11 mouse cellular contexts compared by ENCODE assay signal in the genomic region with DNA sequence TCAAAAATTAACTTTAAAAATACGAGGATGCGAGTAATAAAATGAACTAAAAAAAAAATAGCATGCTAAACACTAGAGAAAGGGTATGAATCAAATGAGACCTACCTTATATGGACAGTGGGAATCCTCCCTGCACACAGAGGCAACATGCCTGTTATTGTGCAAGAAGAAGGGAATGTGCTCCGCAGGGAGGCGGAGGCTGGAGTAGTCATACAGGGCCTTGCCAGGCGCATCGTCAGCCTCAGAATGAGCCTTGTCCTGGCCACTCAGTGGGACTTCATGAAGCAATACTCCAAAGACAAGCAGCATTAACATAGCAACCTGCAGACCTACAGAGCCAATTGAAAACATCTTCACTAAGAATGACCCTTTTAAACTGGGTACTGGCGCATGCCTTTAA. TPM values are rescaled to one million over a fixed set of nuclear protein-coding genes. Genes with fewer than 3 reads are reported as not detected.
DNase-seq lines count a peak whose midpoint lies in the region; ATAC-seq and TF ChIP-seq lines count a peak whose summit lies in the region.
"Had no signal": no experiment of that assay in that cellular context is flagged by ENCODE, and none has a peak within 500 bp of the region (broad histone marks: within the 10 kb centered on the region; RNA-seq: fewer than 3 reads in every experiment).

No protein-coding gene starts in this region.

- peak overlapping the region; percentile 0; the same call in 1 of the 2 replicates for H3K27ac ChIP-seq in heart, adult 2 months
- no peak overlapping the region for H3K27ac ChIP-seq in heart, embryonic 11.5 days (ENCODE audit: low read depth, low read length)
- peak overlapping the region; percentile 73 for H3K27ac ChIP-seq in lung, embryonic 15.5 days
- H3K27ac ChIP-seq in thymus, adult 2 months (ENCODE audit: control insufficient read depth, insufficient read depth, low read length) = no peak overlapping the region
- H3K27ac ChIP-seq: neural tube, embryonic 12.5 days had no signal

- no peak for ATAC-seq in heart, embryonic 11.5 days (replicated peaks; ENCODE audit: insufficient number of reproducible peaks, low FRiP score, low TSS enrichment)
- ATAC-seq in lung, embryonic 15.5 days (ENCODE audit: borderline replicate concordance, extremely low read depth, low FRiP score, low TSS enrichment) = no peak

- peak; percentile 76 to 82 for DNase-seq in heart, adult 2 months
- DNase-seq in NIH3T3 (ENCODE audit: low read depth) = peak; percentile 94
- DNase-seq in gastrocnemius, adult 8-10 months (ENCODE audit: low spot score in 2 of 2) = peak; percentile 34 to 66
- no peak for DNase-seq in frontal cortex, adult 2 months (ENCODE audit: extremely low spot score in 1 of 2, low spot score in 1 of 2)
- no peak for DNase-seq in thymus, adult 2 months
- no peak for DNase-seq in retina, postnatal 1 day
- DNase-seq: cerebellum, adult 11 months had no signal

- no peak for TF ChIP-seq CTCF in heart, adult 2 months (IDR thresholded peaks at IDR 0.05)
- TF ChIP-seq CTCF in thymus, adult 2 months (IDR thresholded peaks at IDR 0.05; ENCODE audit: borderline replicate concordance, control insufficient read depth, extremely low read depth, insufficient read depth, low read length, poor library complexity) = no peak

- H3K4me2 ChIP-seq in heart, embryonic 11.5 days = no peak overlapping the region
- H3K4me2 ChIP-seq in lung, embryonic 15.5 days = peak overlapping the region; percentile 97
- H3K4me2 ChIP-seq: neural tube, embryonic 12.5 days had no signal

- TF ChIP-seq EP300 in heart, adult 2 months (IDR thresholded peaks at IDR 0.05; ENCODE audit: insufficient read depth, low read depth, low read length) = no peak

- no peak for TF ChIP-seq POLR2A in heart, adult 2 months (IDR thresholded peaks at IDR 0.05; ENCODE audit: insufficient read depth, low read depth, low read length)
- TF ChIP-seq POLR2A in thymus, adult 2 months (IDR thresholded peaks at IDR 0.05; ENCODE audit: control insufficient read depth, extremely low read depth, insufficient read depth, low read length, poor library complexity) = no peak

- WGBS in heart, adult 2 months = 87% methylated on average over 7 of the region's 7 CpGs
- 89% methylated on average over 7 of the region's 7 CpGs for WGBS in heart, embryonic 11.5 days (ENCODE audit: insufficient replicate concordance)
- 77% methylated on average over 7 of the region's 7 CpGs for whole genome bisulfite sequencing in lung, embryonic 15.5 days
- 97% methylated on average over 7 of the region's 7 CpGs for WGBS in thymus, adult 2 months

- H3K36me3 ChIP-seq in heart, adult 2 months (ENCODE audit: control insufficient read depth, insufficient read depth, low read length) = peaks cover 10% of the 10 kb centered on the region
- no peaks in the 10 kb centered on the region; the same call in 1 of the 2 replicates for H3K36me3 ChIP-seq in heart, embryonic 11.5 days (ENCODE audit: control insufficient read depth, insufficient read depth, low read length)
- H3K36me3 ChIP-seq in lung, embryonic 15.5 days = peaks cover 9% of the 10 kb centered on the region
- H3K36me3 ChIP-seq in thymus, adult 2 months (ENCODE audit: control insufficient read depth, insufficient read depth, low read length) = no peaks in the 10 kb centered on the region

- no peak overlapping the region for H3K4me3 ChIP-seq in heart, adult 2 months
- no peak overlapping the region for H3K4me3 ChIP-seq in heart, embryonic 11.5 days (ENCODE audit: low read depth, low read length)
- H3K4me3 ChIP-seq in lung, embryonic 15.5 days = no peak overlapping the region
- H3K4me3 ChIP-seq in thymus, adult 2 months (ENCODE audit: control insufficient read depth, insufficient read depth, low read length) = no peak overlapping the region
- H3K4me3 ChIP-seq: erythroblast, embryonic 14.5 days; neural tube, embryonic 12.5 days had no signal

- H3K27me3 ChIP-seq in heart, adult 2 months (ENCODE audit: control insufficient read depth, insufficient read depth, low read length) = no peaks in the 10 kb centered on the region
- H3K27me3 ChIP-seq in heart, embryonic 11.5 days (ENCODE audit: control insufficient read depth, insufficient read depth, low read length) = no peaks in the 10 kb centered on the region
- no peaks in the 10 kb centered on the region for H3K27me3 ChIP-seq in lung, embryonic 15.5 days
- no peaks in the 10 kb centered on the region for H3K27me3 ChIP-seq in thymus, adult 2 months (ENCODE audit: control insufficient read depth, insufficient read depth, low read length)
- H3K27me3 ChIP-seq: neural tube, embryonic 12.5 days had no signal

- no peak overlapping the region for H3K9ac ChIP-seq in heart, adult 2 months (ENCODE audit: low read depth, low read length)
- H3K9ac ChIP-seq in heart, embryonic 11.5 days (ENCODE audit: low read depth, low read length) = no peak overlapping the region
- no peak overlapping the region for H3K9ac ChIP-seq in lung, embryonic 15.5 days
- H3K9ac ChIP-seq: neural tube, embryonic 12.5 days had no signal

- H3K9me3 ChIP-seq in heart, embryonic 11.5 days (replicated peaks; ENCODE audit: control insufficient read depth, low read length) = no peaks in the 10 kb centered on the region
- H3K9me3 ChIP-seq in lung, embryonic 15.5 days = no peaks in the 10 kb centered on the region
- H3K9me3 ChIP-seq: neural tube, embryonic 12.5 days had no signal

- intact Hi-C loops in heart, adult 2 months (cut with DNase I) = loop anchor here (5.0 to 10.0 kb wide), 3 partner anchors 67 to 377 kb away; partner anchors contain the start of gene Arl6ip5

- no peaks in the 10 kb centered on the region for H3K79me2 ChIP-seq in heart, adult 2 months (replicated peaks; ENCODE audit: control insufficient read depth, insufficient read depth, low read length)

- peaks cover 5% of the 10 kb centered on the region for H3K4me1 ChIP-seq in heart, adult 2 months (ENCODE audit: control insufficient read depth, insufficient read depth, low read length)
- peaks cover 24% of the 10 kb centered on the region for H3K4me1 ChIP-seq in heart, embryonic 11.5 days (ENCODE audit: control insufficient read depth, insufficient read depth, low read length)
- peaks cover 46% of the 10 kb centered on the region for H3K4me1 ChIP-seq in lung, embryonic 15.5 days
- peaks cover 10% of the 10 kb centered on the region for H3K4me1 ChIP-seq in thymus, adult 2 months (replicated peaks; ENCODE audit: control insufficient read depth, insufficient read depth, low read length)

RNA-seq across cellular contexts. Expression of gene Eogt, which starts 3.8 kb away (rescaled TPM):
- 10 to 100 TPM; 12.5 to 16.1 TPM for total RNA-seq in heart, adult 2 months (2021)
- 8.7 and 13.5 TPM in 2 replicates for polyA plus RNA-seq in heart, adult 2 months (2012; rRNA removed)
- 12.1 and 13.5 TPM in 2 replicates for polyA plus RNA-seq in heart, embryonic 11.5 days (2014; fragmentation: Nextera tagmentation; extraction: Ambion mirVana)
- total RNA-seq in gastrocnemius, adult 8-10 months (2022) = 1 to 10 TPM; 3.4 to 4.4 (median 3.8) TPM
- 24.4 and 27.4 TPM in 2 replicates for polyA plus RNA-seq in lung, embryonic 15.5 days (2015; fragmentation: Nextera tagmentation; extraction: Ambion mirVana)
- polyA plus RNA-seq in frontal cortex, adult 2 months (2012; rRNA removed) = 31.4 and 33.8 TPM in 2 replicates
- polyA plus RNA-seq in thymus, adult 2 months (2012; rRNA removed) = 6.5 and 8.6 TPM in 2 replicates
- polyA plus RNA-seq: erythroblast, embryonic 14.5 days had no signal

RNA-seq across cellular contexts. Expression of gene Tmf1, which starts 33.8 kb away (rescaled TPM):
- total RNA-seq in heart, adult 2 months (2021) = 10 to 100 TPM; 35.7 to 43.6 TPM
- 2.7 and 4.8 TPM in 2 replicates for polyA plus RNA-seq in heart, adult 2 months (2012; rRNA removed)
- 21.8 and 27.3 TPM in 2 replicates for polyA plus RNA-seq in heart, embryonic 11.5 days (2014; fragmentation: Nextera tagmentation; extraction: Ambion mirVana)
- total RNA-seq in gastrocnemius, adult 8-10 months (2022) = 10 to 100 TPM; 51.1 to 58.5 (median 55.7) TPM
- polyA plus RNA-seq in lung, embryonic 15.5 days (2015; fragmentation: Nextera tagmentation; extraction: Ambion mirVana) = 33.1 and 34.5 TPM in 2 replicates
- polyA plus RNA-seq in frontal cortex, adult 2 months (2012; rRNA removed) = 9.3 and 11.5 TPM in 2 replicates
- polyA plus RNA-seq in thymus, adult 2 months (2012; rRNA removed) = 3.9 and 4.7 TPM in 2 replicates

Comparison
In these comparisons a context has a peak if more than half of its experiments do, and no peak if none do; other contexts are left out.
1. H3K27ac ChIP-seq: peak in heart, adult 2 months (single experiment) and lung, embryonic 15.5 days (single experiment); none in heart, embryonic 11.5 days (single experiment) and thymus, adult 2 months (single experiment).
2. DNase-seq: peak in heart, adult 2 months (2 of 2), NIH3T3 (single experiment) and gastrocnemius, adult 8-10 months (2 of 2); none in frontal cortex, adult 2 months (0 of 2), thymus, adult 2 months (single experiment) and retina, postnatal 1 day (single experiment).